Comparison of ENCODE assay signal across 23 mouse cellular contexts in genomic region chr14:99240563-99240962, GRCm38 (mm10). TPM values are rescaled to one million over a fixed set of nuclear protein-coding genes. Genes with fewer than 3 reads are reported as not detected.
DNase-seq lines count a peak whose midpoint lies in the region; ATAC-seq and TF ChIP-seq lines count a peak whose summit lies in the region.
"Had no signal": no experiment of that assay in that cellular context is flagged by ENCODE, and none has a peak within 500 bp of the region (broad histone marks: within the 10 kb centered on the region; RNA-seq: fewer than 3 reads in every experiment).

No protein-coding gene starts in this region.

- peak; percentile 20 for DNase-seq in brain, embryonic 14.5 days (ENCODE audit: low read depth)
- DNase-seq in embryonic facial prominence, embryonic 10.5 days (ENCODE audit: low spot score), result no peak
- DNase-seq in limb, embryonic 10.5 days (ENCODE audit: low spot score), result peak; percentile 24
- no peak for DNase-seq in thymus, postnatal 25 days
- no peak for DNase-seq in cerebellum, adult 9-11 months
- no peak for DNase-seq in natural killer cell, adult 2 months (ENCODE audit: low spot score in 2 of 2)
- DNase-seq: adrenal gland, adult 2 months; adrenal gland, postnatal 10 days; adrenal gland, postnatal 25 days; cerebellum, adult 11-12 months; cerebellum, adult 2 months; cerebellum, adult 9-10 months; cerebellum, postnatal 14 days; cerebellum, postnatal 36 days; embryo, embryonic 11 days had no signal

- ATAC-seq in midbrain, embryonic 13.5 days, result no peak
- ATAC-seq in midbrain, embryonic 15.5 days (replicated peaks), result no peak
- ATAC-seq: forebrain, embryonic 14.5 days; forebrain, embryonic 16.5 days had no signal

- no peak for TF ChIP-seq POLR2A in brain, embryonic 14.5 days (IDR thresholded peaks at IDR 0.05; ENCODE audit: borderline replicate concordance, extremely low read depth, insufficient read depth, insufficient read length, poor library complexity, severe bottlenecking)

- H3K9me3 ChIP-seq in midbrain, embryonic 13.5 days, result no peaks in the 10 kb centered on the region
- H3K9me3 ChIP-seq in midbrain, embryonic 15.5 days, result no peaks in the 10 kb centered on the region
- H3K9me3 ChIP-seq in embryonic facial prominence, embryonic 10.5 days, result no peaks in the 10 kb centered on the region
- no peaks in the 10 kb centered on the region for H3K9me3 ChIP-seq in limb, embryonic 10.5 days (replicated peaks)
- H3K9me3 ChIP-seq: embryonic facial prominence, embryonic 12.5 days; forebrain, embryonic 10.5 days; forebrain, embryonic 12.5 days had no signal

- TF ChIP-seq CTCF in brain, embryonic 14.5 days (IDR thresholded peaks at IDR 0.05; ENCODE audit: borderline replicate concordance, extremely low read depth, insufficient read depth, insufficient read length), result no peak

- peaks cover 10% of the 10 kb centered on the region for H3K36me3 ChIP-seq in midbrain, embryonic 13.5 days
- 0 out of 2 replicates have a peak, but pooled peaks cover 3% of the 10 kb centered on the region for H3K36me3 ChIP-seq in midbrain, embryonic 15.5 days (replicated peaks)
- peaks cover 10% of the 10 kb centered on the region for H3K36me3 ChIP-seq in embryonic facial prominence, embryonic 10.5 days (replicated peaks)
- peaks cover 17% of the 10 kb centered on the region for H3K36me3 ChIP-seq in limb, embryonic 10.5 days

- no peak overlapping the region for H3K4me2 ChIP-seq in midbrain, embryonic 13.5 days (replicated peaks)
- no peak overlapping the region for H3K4me2 ChIP-seq in midbrain, embryonic 15.5 days
- H3K4me2 ChIP-seq: embryonic facial prominence, embryonic 12.5 days; forebrain, embryonic 12.5 days had no signal

- H3K9ac ChIP-seq in midbrain, embryonic 13.5 days (replicated peaks), result no peak overlapping the region
- H3K9ac ChIP-seq in midbrain, embryonic 15.5 days, result no peak overlapping the region
- H3K9ac ChIP-seq: embryonic facial prominence, embryonic 12.5 days; forebrain, embryonic 12.5 days had no signal

- 0 out of 2 replicates have a peak overlapping the region, but pooled peaks have one; percentile 35 for H3K27ac ChIP-seq in midbrain, embryonic 13.5 days
- H3K27ac ChIP-seq in midbrain, embryonic 15.5 days, result no peak overlapping the region
- peak overlapping the region; percentile 6; the same call in 1 of the 2 replicates for H3K27ac ChIP-seq in embryonic facial prominence, embryonic 10.5 days (replicated peaks)
- H3K27ac ChIP-seq in limb, embryonic 10.5 days, result no peak overlapping the region
- H3K27ac ChIP-seq: embryonic facial prominence, embryonic 12.5 days; forebrain, embryonic 10.5 days; forebrain, embryonic 12.5 days had no signal

- H3K4me3 ChIP-seq in midbrain, embryonic 13.5 days (replicated peaks), result no peak overlapping the region
- no peak overlapping the region for H3K4me3 ChIP-seq in midbrain, embryonic 15.5 days
- H3K4me3 ChIP-seq in embryonic facial prominence, embryonic 10.5 days, result no peak overlapping the region
- H3K4me3 ChIP-seq in limb, embryonic 10.5 days, result no peak overlapping the region
- H3K4me3 ChIP-seq: embryonic facial prominence, embryonic 12.5 days; erythroblast, embryonic 14.5 days; forebrain, embryonic 10.5 days; forebrain, embryonic 12.5 days had no signal

- no peaks in the 10 kb centered on the region for H3K4me1 ChIP-seq in midbrain, embryonic 13.5 days (replicated peaks)
- H3K4me1 ChIP-seq in midbrain, embryonic 15.5 days, result no peaks in the 10 kb centered on the region
- peaks cover 4% of the 10 kb centered on the region; the same call in 1 of the 2 replicates for H3K4me1 ChIP-seq in embryonic facial prominence, embryonic 10.5 days
- no peaks in the 10 kb centered on the region for H3K4me1 ChIP-seq in limb, embryonic 10.5 days
- H3K4me1 ChIP-seq: embryonic facial prominence, embryonic 12.5 days; forebrain, embryonic 10.5 days; forebrain, embryonic 12.5 days had no signal

- H3K27me3 ChIP-seq in midbrain, embryonic 13.5 days, result no peaks in the 10 kb centered on the region
- no peaks in the 10 kb centered on the region for H3K27me3 ChIP-seq in midbrain, embryonic 15.5 days (replicated peaks)
- H3K27me3 ChIP-seq in embryonic facial prominence, embryonic 10.5 days (replicated peaks; ENCODE audit: low read depth, poor library complexity, severe bottlenecking), result no peaks in the 10 kb centered on the region
- no peaks in the 10 kb centered on the region for H3K27me3 ChIP-seq in limb, embryonic 10.5 days (ENCODE audit: low read depth, poor library complexity, severe bottlenecking)
- H3K27me3 ChIP-seq: embryonic facial prominence, embryonic 12.5 days; forebrain, embryonic 12.5 days had no signal

- 74% methylated on average over 11 of the region's 11 CpGs for WGBS in midbrain, embryonic 13.5 days
- 76% methylated on average over 11 of the region's 11 CpGs for WGBS in midbrain, embryonic 15.5 days
- 89% methylated on average over 11 of the region's 11 CpGs for WGBS in embryonic facial prominence, embryonic 10.5 days
- 91% methylated on average over 11 of the region's 11 CpGs for WGBS in limb, embryonic 10.5 days

RNA-seq across cellular contexts. Expression of gene Klf5, which starts 57.9 kb away (rescaled TPM):
- 2.4 TPM in 2 replicates for polyA plus RNA-seq in midbrain, embryonic 13.5 days (2015; fragmentation: Nextera tagmentation; extraction: Ambion mirVana)
- 4.4 and 5.1 TPM in 2 replicates for polyA plus RNA-seq in midbrain, embryonic 15.5 days (2015; fragmentation: Nextera tagmentation; extraction: Ambion mirVana)
- polyA plus RNA-seq in brain, embryonic 14.5 days (2012; rRNA removed), result 2.8 and 3.3 TPM in 2 replicates
- polyA plus RNA-seq in embryonic facial prominence, embryonic 10.5 days (2016; fragmentation: Nextera tagmentation; extraction: Ambion mirVana), result 3.1 TPM in 2 replicates
- polyA plus RNA-seq in limb, embryonic 10.5 days (2016; fragmentation: Nextera tagmentation; extraction: Ambion mirVana), result 1.6 and 2.2 TPM in 2 replicates

Comparison
In these comparisons a context has a peak if more than half of its experiments do, and no peak if none do; other contexts are left out.
1. H3K27ac ChIP-seq: peak in midbrain, embryonic 13.5 days (single experiment) and embryonic facial prominence, embryonic 10.5 days (single experiment); none in midbrain, embryonic 15.5 days (single experiment) and limb, embryonic 10.5 days (single experiment).
2. DNase-seq: peak in brain, embryonic 14.5 days (single experiment) and limb, embryonic 10.5 days (single experiment); none in embryonic facial prominence, embryonic 10.5 days (single experiment), thymus, postnatal 25 days (single experiment), cerebellum, adult 9-11 months (single experiment) and natural killer cell, adult 2 months (0 of 2).